Mouse (Mus musculus): ENCODE measurements at regions not wholly inside any gene's neighbourhood (a gene's known extent, or its start where the extent isn't known, plus 50 kb on each side); places are given as distances from the start of the nearest gene placed in this dataset.

- no peak for TF ChIP-seq USF1 (IDR thresholded peaks at IDR 0.05; ENCODE audit: low read depth)
- TF ChIP-seq POLR2AphosphoS2 (IDR thresholded peaks at IDR 0.05; ENCODE audit: insufficient read length, low read depth), result no peak
- no peak for TF ChIP-seq TCF12 (IDR thresholded peaks at IDR 0.05; ENCODE audit: insufficient read depth, poor library complexity, severe bottlenecking)
- TF ChIP-seq POLR2A (IDR thresholded peaks at IDR 0.05; ENCODE audit: insufficient read length, low read depth), result no peak
- TF ChIP-seq REST (IDR thresholded peaks at IDR 0.05; ENCODE audit: insufficient read depth, insufficient read length), result no peak
- TF ChIP-seq CEBPB (IDR thresholded peaks at IDR 0.05; ENCODE audit: insufficient read depth, poor library complexity, severe bottlenecking), result no peak
- TF ChIP-seq E2F4 (IDR thresholded peaks at IDR 0.05; ENCODE audit: insufficient read depth), result no peak
Observed at GRCm38 (mm10) chr12:39849346-39850058, 188.3 kb downstream of the Arl4a start.
